Mouse (Mus musculus): ENCODE results near the gene Maco1. TPM values are rescaled to one million over a fixed set of nuclear protein-coding genes. Genes with fewer than 3 reads are reported as not detected.

Gene Maco1
- polyA plus RNA-seq, 1 experiment: 1.4 TPM

GRCm38 (mm10) chr4:134865789-134866188, 12.6 kb upstream of the Maco1 start:
- no peaks in the 10 kb centered on the region; the same call in 1 of the 2 replicates for H3K27me3 ChIP-seq (ENCODE audit: control insufficient read depth)
- H3K9me3 ChIP-seq (ENCODE audit: control insufficient read depth, low read length): no peaks in the 10 kb centered on the region
- peaks cover 74% of the 10 kb centered on the region for H3K4me1 ChIP-seq (ENCODE audit: control insufficient read depth)
- peak overlapping the region; percentile 79 for H3K4me3 ChIP-seq (replicated peaks)
- no peak for TF ChIP-seq GATA1 (IDR thresholded peaks at IDR 0.05; ENCODE audit: low read length)
- no peak for TF ChIP-seq TAL1 (IDR thresholded peaks at IDR 0.05; ENCODE audit: low read length)
- H3K36me3 ChIP-seq (ENCODE audit: control insufficient read depth): peaks cover 78% of the 10 kb centered on the region

- Histone ChIP-seq H3K9me3 (ENCODE audit: control insufficient read depth, low read length) (no peaks in the 10 kb centered on the region), H3K36me3 (ENCODE audit: control insufficient read depth) (peaks cover 73% of the 10 kb centered on the region), H3K4me3 (replicated peaks) (peak overlapping the region; percentile 79), H3K27me3 (ENCODE audit: control insufficient read depth) (no peaks in the 10 kb centered on the region; the same call in 1 of the 2 replicates), H3K4me1 (ENCODE audit: control insufficient read depth) (peaks cover 74% of the 10 kb centered on the region)
- TF ChIP-seq GATA1 (IDR thresholded peaks at IDR 0.05; ENCODE audit: low read length) (peak; percentile 27; the same call in 1 of the 2 replicates), TAL1 (IDR thresholded peaks at IDR 0.05; ENCODE audit: low read length) (peak; percentile 64)
These were observed 12.2 kb upstream of the Maco1 start for GRCm38 (mm10) chr4:134865340-134865739.

GRCm38 (mm10) chr4:134863937-134864729, 11.0 kb upstream of the Maco1 start, which contains the start of gene Rhd:
TSS of gene Rhd (plus strand) at chr4:134864536.
- H3K9me3 ChIP-seq (ENCODE audit: control insufficient read depth, low read length): no peaks in the 10 kb centered on the region
- H3K4me1 ChIP-seq (ENCODE audit: control insufficient read depth): peaks cover 68% of the 10 kb centered on the region
- H3K36me3 ChIP-seq (ENCODE audit: control insufficient read depth): peaks cover 61% of the 10 kb centered on the region
- H3K27me3 ChIP-seq (ENCODE audit: control insufficient read depth): no peaks in the 10 kb centered on the region; the same call in 1 of the 2 replicates
- H3K4me3 ChIP-seq (replicated peaks): peak within 1 kb of the TSS; percentile 79
- TF ChIP-seq GATA1 (IDR thresholded peaks at IDR 0.05; ENCODE audit: low read length) (peak; percentile 90), TAL1 (IDR thresholded peaks at IDR 0.05; ENCODE audit: low read length) (peak; percentile 42; the same call in 2 of the 3 replicates)

GRCm38 (mm10) chr4:134862996-134863395, 9.9 kb upstream of the Maco1 start:
- no peaks in the 10 kb centered on the region for H3K9me3 ChIP-seq (ENCODE audit: control insufficient read depth, low read length)
- no peaks in the 10 kb centered on the region for H3K27me3 ChIP-seq (ENCODE audit: control insufficient read depth)
- H3K4me1 ChIP-seq (ENCODE audit: control insufficient read depth): peaks cover 62% of the 10 kb centered on the region
- peak overlapping the region; percentile 79 for H3K4me3 ChIP-seq (replicated peaks)
- TF ChIP-seq GATA1 (IDR thresholded peaks at IDR 0.05; ENCODE audit: low read length) (peak; percentile 83), TAL1 (IDR thresholded peaks at IDR 0.05; ENCODE audit: low read length) (no peak)
- peaks cover 50% of the 10 kb centered on the region for H3K36me3 ChIP-seq (ENCODE audit: control insufficient read depth)

GRCm38 (mm10) chr4:134861884-134862283, 8.7 kb upstream of the Maco1 start:
- Histone ChIP-seq H3K27me3 (ENCODE audit: control insufficient read depth) (no peaks in the 10 kb centered on the region), H3K4me1 (ENCODE audit: control insufficient read depth) (peaks cover 56% of the 10 kb centered on the region), H3K36me3 (ENCODE audit: control insufficient read depth) (peaks cover 39% of the 10 kb centered on the region), H3K4me3 (replicated peaks) (peak overlapping the region; percentile 79), H3K9me3 (ENCODE audit: control insufficient read depth, low read length) (no peaks in the 10 kb centered on the region)
- no peak for TF ChIP-seq GATA1 (IDR thresholded peaks at IDR 0.05; ENCODE audit: low read length)
- TF ChIP-seq TAL1 (IDR thresholded peaks at IDR 0.05; ENCODE audit: low read length): no peak

- H3K9me3 ChIP-seq (ENCODE audit: control insufficient read depth, low read length): no peaks in the 10 kb centered on the region
- H3K36me3 ChIP-seq (ENCODE audit: control insufficient read depth): peaks cover 11% of the 10 kb centered on the region
- peaks cover 5% of the 10 kb centered on the region for H3K27me3 ChIP-seq (ENCODE audit: control insufficient read depth)
- TF ChIP-seq GATA1 (IDR thresholded peaks at IDR 0.05; ENCODE audit: low read length) (no peak), TAL1 (IDR thresholded peaks at IDR 0.05; ENCODE audit: low read length) (no peak)
- H3K4me3 ChIP-seq (replicated peaks): no peak overlapping the region
- peaks cover 75% of the 10 kb centered on the region for H3K4me1 ChIP-seq (ENCODE audit: control insufficient read depth)
These were observed 5.3 kb upstream of the Maco1 start for GRCm38 (mm10) chr4:134858494-134858893.

- Histone ChIP-seq H3K27me3 (ENCODE audit: control insufficient read depth) (peaks cover 5% of the 10 kb centered on the region), H3K36me3 (ENCODE audit: control insufficient read depth) (peaks cover 10% of the 10 kb centered on the region), H3K4me3 (replicated peaks) (no peak overlapping the region), H3K9me3 (ENCODE audit: control insufficient read depth, low read length) (no peaks in the 10 kb centered on the region), H3K4me1 (ENCODE audit: control insufficient read depth) (peaks cover 66% of the 10 kb centered on the region)
- no peak for TF ChIP-seq TAL1 (IDR thresholded peaks at IDR 0.05; ENCODE audit: low read length)
These were observed 3.4 kb upstream of the Maco1 start for GRCm38 (mm10) chr4:134856501-134856900.

- H3K9me3 ChIP-seq (ENCODE audit: control insufficient read depth, low read length): no peaks in the 10 kb centered on the region
- peaks cover 66% of the 10 kb centered on the region for H3K4me1 ChIP-seq (ENCODE audit: control insufficient read depth)
- TF ChIP-seq TAL1 (IDR thresholded peaks at IDR 0.05; ENCODE audit: low read length) (no peak), GATA1 (IDR thresholded peaks at IDR 0.05; ENCODE audit: low read length) (no peak)
- no peak overlapping the region for H3K4me3 ChIP-seq (replicated peaks)
- peaks cover 5% of the 10 kb centered on the region for H3K27me3 ChIP-seq (ENCODE audit: control insufficient read depth)
- peaks cover 13% of the 10 kb centered on the region for H3K36me3 ChIP-seq (ENCODE audit: control insufficient read depth)
These were observed 2.9 kb upstream of the Maco1 start for GRCm38 (mm10) chr4:134856056-134856455.

GRCm38 (mm10) chr4:134855371-134855770, 2.2 kb upstream of the Maco1 start:
- Histone ChIP-seq H3K9me3 (ENCODE audit: control insufficient read depth, low read length) (no peaks in the 10 kb centered on the region), H3K4me1 (ENCODE audit: control insufficient read depth) (peaks cover 66% of the 10 kb centered on the region), H3K36me3 (ENCODE audit: control insufficient read depth) (peaks cover 17% of the 10 kb centered on the region), H3K27me3 (ENCODE audit: control insufficient read depth) (peaks cover 5% of the 10 kb centered on the region), H3K4me3 (replicated peaks) (no peak overlapping the region)
- no peak for TF ChIP-seq TAL1 (IDR thresholded peaks at IDR 0.05; ENCODE audit: low read length)
- TF ChIP-seq GATA1 (IDR thresholded peaks at IDR 0.05; ENCODE audit: low read length): no peak

All from erythroblast, embryonic 14.5 days (primary cell).